Mouse (Mus musculus) limb, embryonic 15.5 days (tissue): Measurements from ENCODE around the gene Cep164. TPM values are rescaled to one million over a fixed set of nuclear protein-coding genes. Genes with fewer than 3 reads are reported as not detected.

Source experiments
- ATAC-seq: fragments of 200-750 bp; cut with Nextera tagmentation; 2 replicates; pipeline ENCODE4 v1.8.0; 2017; ENCODE audit warnings: low read depth, moderate TSS enrichment; ENCODE audit not compliant: insufficient number of reproducible peaks, low FRiP score, low TSS enrichment
- H3K27ac ChIP-seq: fragments of 300-500 bp; sonication (generic); 2 replicates; pipeline ENCODE4 v1.5.1; 2015; ENCODE audit warnings: moderate library complexity, mild to moderate bottlenecking, inconsistent platforms
- H3K27me3 ChIP-seq: fragments of 300-500 bp; sonication (generic); 2 replicates; pipeline ENCODE4 v1.6.1; 2015; ENCODE audit warnings: inconsistent platforms
- H3K36me3 ChIP-seq: fragments of 300-500 bp; sonication (generic); 2 replicates; pipeline ENCODE4 v1.6.1; 2015; ENCODE audit warnings: inconsistent platforms
- H3K4me1 ChIP-seq: fragments of 300-500 bp; sonication (generic); 2 replicates; pipeline ENCODE4 v1.6.1; 2015; ENCODE audit warnings: inconsistent platforms
- H3K4me2 ChIP-seq: fragments of 300-500 bp; sonication (generic); 2 replicates; pipeline ENCODE4 v1.6.1; 2015; ENCODE audit warnings: mild to moderate bottlenecking, inconsistent platforms
- H3K4me3 ChIP-seq: fragments of 300-500 bp; sonication (generic); 2 replicates; pipeline ENCODE4 v1.5.1; 2015; ENCODE audit warnings: mild to moderate bottlenecking, inconsistent platforms
- H3K9ac ChIP-seq: fragments of 300-500 bp; sonication (generic); 2 replicates; pipeline ENCODE4 v1.6.1; 2015; ENCODE audit warnings: inconsistent platforms
- H3K9me3 ChIP-seq: fragments of 300-500 bp; sonication (generic); 2 replicates; pipeline ENCODE4 v1.6.1; 2016; ENCODE audit warnings: inconsistent platforms
- WGBS: fragments of 180-500 bp; shearing (Covaris S2); methylation state at CpG from one replicate; pipeline ENCODE4 v1.1.7; 2015; 5-methylcytosine and 5-hydroxymethylcytosine counted together
- polyA plus RNA-seq: library from polyadenylated mRNA; unstranded; fragments of >200 nt; fragmentation: Nextera tagmentation; extraction: Ambion mirVana; gene quantifications from 2 replicates; pipeline ENCODE4 v1.2.1, GENCODE M21; 2015

The Cep164 gene
- polyA plus RNA-seq, 1 experiment from 2014 or later: 28.8 TPM

DNA sequence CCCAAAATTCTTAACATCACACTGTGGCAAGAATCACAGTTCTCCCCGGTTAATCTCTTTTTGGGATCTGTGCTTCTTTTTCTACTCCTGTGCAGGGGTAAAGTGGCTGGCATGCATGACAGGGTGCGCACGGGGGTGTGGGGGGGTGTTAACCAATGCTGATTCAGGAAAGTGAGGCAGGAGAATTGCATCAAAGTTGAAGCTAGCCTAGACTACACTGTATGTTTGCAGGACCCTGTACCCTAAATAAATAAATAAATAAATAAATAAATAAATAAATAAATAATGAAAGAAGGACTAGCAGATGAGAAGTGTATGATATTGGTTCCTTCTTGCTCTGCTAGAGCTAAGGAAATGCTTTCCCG lies 9.6 kb upstream of the Cep164 start:
- H3K4me2 ChIP-seq: peak overlapping the region; percentile 91
- H3K4me3 ChIP-seq: peak overlapping the region; percentile 81
- 17% methylated on average over 4 of the region's 4 CpGs for WGBS
- no peak overlapping the region for H3K9ac ChIP-seq
- H3K9me3 ChIP-seq: no peaks in the 10 kb centered on the region
- ATAC-seq: no peak; the same call in 1 of the 2 replicates
- H3K27me3 ChIP-seq: no peaks in the 10 kb centered on the region
- peaks cover 28% of the 10 kb centered on the region for H3K4me1 ChIP-seq
- H3K27ac ChIP-seq: peak overlapping the region; percentile 76; the same call in 1 of the 2 replicates
- no peaks in the 10 kb centered on the region for H3K36me3 ChIP-seq

- Histone ChIP-seq H3K4me1 (peaks cover 3% of the 10 kb centered on the region; the same call in 1 of the 2 replicates), H3K9me3 (no peaks in the 10 kb centered on the region), H3K4me2 (no peak overlapping the region), H3K36me3 (no peaks in the 10 kb centered on the region), H3K4me3 (no peak overlapping the region), H3K9ac (no peak overlapping the region), H3K27ac (no peak overlapping the region), H3K27me3 (no peaks in the 10 kb centered on the region)
- WGBS: 80% methylated on average over 2 of the region's 2 CpGs
- no peak for ATAC-seq
Observed at GRCm38 (mm10) chr9:45833461-45833860, 5.0 kb upstream of the Cep164 start.

- H3K27ac ChIP-seq: no peak overlapping the region
- no peak overlapping the region for H3K4me2 ChIP-seq
- H3K4me1 ChIP-seq: peaks cover under 1% of the 10 kb centered on the region; the same call in 1 of the 2 replicates
- no peak overlapping the region for H3K4me3 ChIP-seq
- 83% methylated on average over 2 of the region's 2 CpGs for WGBS
- H3K27me3 ChIP-seq: no peaks in the 10 kb centered on the region
- no peak for ATAC-seq
- H3K9me3 ChIP-seq: no peaks in the 10 kb centered on the region
- H3K36me3 ChIP-seq: no peaks in the 10 kb centered on the region
- no peak overlapping the region for H3K9ac ChIP-seq
Observed at GRCm38 (mm10) chr9:45832898-45833297, 4.4 kb upstream of the Cep164 start.

DNA sequence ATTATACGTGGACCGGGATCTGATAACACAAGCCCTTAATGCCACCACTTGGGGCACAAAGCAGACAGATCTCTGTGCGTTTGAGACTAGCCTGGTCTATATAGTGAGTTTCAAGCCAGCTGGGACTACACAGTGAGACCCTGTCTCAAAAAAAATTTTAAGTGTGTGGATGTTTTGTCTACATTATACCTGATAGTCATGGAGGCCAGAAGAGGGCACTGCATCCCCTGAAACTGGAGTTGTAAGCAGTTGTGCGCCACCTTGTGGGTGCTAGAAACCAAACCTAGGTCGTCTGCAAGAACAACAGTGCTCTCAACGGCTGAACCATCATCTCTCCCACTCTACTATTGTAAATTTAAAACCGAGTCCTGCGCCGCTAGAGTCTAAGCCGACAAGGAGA lies 616 bp upstream of the Cep164 start:
- Histone ChIP-seq H3K9ac (no peak overlapping the region), H3K4me2 (peak overlapping the region; percentile 83), H3K27me3 (no peaks in the 10 kb centered on the region), H3K9me3 (no peaks in the 10 kb centered on the region), H3K36me3 (no peaks in the 10 kb centered on the region), H3K4me3 (peak overlapping the region; percentile 80), H3K27ac (no peak overlapping the region), H3K4me1 (peaks cover 7% of the 10 kb centered on the region)
- ATAC-seq: no peak
- 30% methylated on average over 10 of the region's 10 CpGs for WGBS

- Histone ChIP-seq H3K9ac (peak overlapping the region; percentile 76), H3K27me3 (no peaks in the 10 kb centered on the region), H3K4me2 (peak overlapping the region; percentile 83), H3K4me1 (peaks cover 7% of the 10 kb centered on the region), H3K36me3 (0 out of 2 replicates have a peak, but pooled peaks cover 3% of the 10 kb centered on the region), H3K4me3 (peak overlapping the region; percentile 80), H3K9me3 (no peaks in the 10 kb centered on the region), H3K27ac (peak overlapping the region; percentile 88)
- no peak; the same call in 1 of the 2 replicates for ATAC-seq
- WGBS: 5% methylated on average over 23 of the region's 23 CpGs
Observed at GRCm38 (mm10) chr9:45827663-45828290, 714 bp downstream of the Cep164 start.

DNA sequence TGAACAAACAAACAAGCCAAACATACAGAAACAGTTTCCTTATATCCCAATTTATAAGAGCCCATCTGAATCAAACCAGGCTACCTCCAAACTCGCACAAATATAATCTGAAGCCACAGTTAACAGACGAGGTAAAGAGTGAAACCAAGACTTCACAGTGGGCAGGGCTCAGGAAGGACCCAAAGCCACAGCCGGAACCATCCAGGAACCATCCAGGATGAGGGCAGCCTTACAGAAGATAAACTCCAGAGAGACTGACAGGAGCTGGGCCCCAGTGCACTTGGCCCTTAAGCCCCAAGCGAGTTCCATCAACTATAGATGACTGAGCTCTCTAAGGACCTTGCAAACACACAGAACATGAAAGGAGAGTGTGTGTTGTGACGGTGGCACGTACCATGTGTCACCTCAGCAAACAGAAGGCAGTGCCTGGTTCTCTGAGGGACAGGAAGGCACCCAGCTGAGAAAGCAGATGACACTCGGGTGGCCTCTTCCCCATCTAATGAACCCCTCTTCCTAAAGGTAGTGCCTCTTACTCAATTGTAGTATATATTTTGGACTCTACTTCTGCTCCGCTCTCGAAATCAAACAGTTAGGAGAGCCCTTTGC lies 10.0 kb downstream of the Cep164 start:
- Histone ChIP-seq H3K36me3 (peaks cover 45% of the 10 kb centered on the region), H3K27me3 (no peaks in the 10 kb centered on the region), H3K4me1 (peaks cover 6% of the 10 kb centered on the region; the same call in 1 of the 2 replicates), H3K9me3 (no peaks in the 10 kb centered on the region), H3K4me3 (no peak overlapping the region), H3K27ac (no peak overlapping the region), H3K4me2 (no peak overlapping the region), H3K9ac (no peak overlapping the region)
- WGBS: 86% methylated on average over 9 of the region's 9 CpGs
- ATAC-seq: no peak

DNA sequence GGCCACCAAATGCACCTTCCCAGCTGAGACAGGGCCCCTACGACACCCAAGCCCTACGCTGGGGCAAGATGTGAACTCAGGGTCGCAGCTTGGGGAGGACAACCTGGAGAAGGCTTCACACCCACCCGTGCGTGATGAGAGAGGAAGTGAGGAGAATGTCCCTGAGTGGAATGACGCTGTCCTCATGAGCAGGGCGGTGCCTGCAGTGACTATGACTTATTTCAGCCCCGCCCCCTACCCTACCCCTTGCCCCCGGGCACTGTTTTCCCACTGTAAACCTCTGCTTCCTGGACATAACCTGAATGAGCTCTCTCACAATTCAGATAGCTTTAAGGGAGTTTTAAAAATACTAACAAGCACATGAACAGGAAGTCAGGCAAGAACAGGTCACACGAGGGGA lies 13.0 kb downstream of the Cep164 start:
- H3K9ac ChIP-seq: no peak overlapping the region
- no peak overlapping the region for H3K4me3 ChIP-seq
- H3K36me3 ChIP-seq: peaks cover 36% of the 10 kb centered on the region
- no peaks in the 10 kb centered on the region for H3K27me3 ChIP-seq
- H3K27ac ChIP-seq: no peak overlapping the region; the same call in 1 of the 2 replicates
- ATAC-seq: no peak
- peaks cover 6% of the 10 kb centered on the region; the same call in 1 of the 2 replicates for H3K4me1 ChIP-seq
- 64% methylated on average over 10 of the region's 10 CpGs for whole genome bisulfite sequencing
- H3K9me3 ChIP-seq: no peaks in the 10 kb centered on the region
- no peak overlapping the region for H3K4me2 ChIP-seq

GRCm38 (mm10) chr9:45815113-45815512 lies 13.4 kb downstream of the Cep164 start:
- Histone ChIP-seq H3K4me3 (no peak overlapping the region), H3K36me3 (peaks cover 33% of the 10 kb centered on the region), H3K27ac (no peak overlapping the region; the same call in 1 of the 2 replicates), H3K27me3 (no peaks in the 10 kb centered on the region), H3K9me3 (no peaks in the 10 kb centered on the region), H3K4me1 (peaks cover 6% of the 10 kb centered on the region; the same call in 1 of the 2 replicates), H3K4me2 (no peak overlapping the region), H3K9ac (no peak overlapping the region)
- no peak for ATAC-seq
- WGBS: 66% methylated on average over 9 of the region's 9 CpGs

GRCm38 (mm10) chr9:45811946-45812345 lies 16.5 kb downstream of the Cep164 start:
- peaks cover 6% of the 10 kb centered on the region; the same call in 1 of the 2 replicates for H3K4me1 ChIP-seq
- no peak overlapping the region for H3K4me3 ChIP-seq
- no peaks in the 10 kb centered on the region for H3K27me3 ChIP-seq
- H3K9me3 ChIP-seq: no peaks in the 10 kb centered on the region
- no peak overlapping the region for H3K4me2 ChIP-seq
- peaks cover 36% of the 10 kb centered on the region for H3K36me3 ChIP-seq
- H3K9ac ChIP-seq: no peak overlapping the region
- no peak for ATAC-seq
- 46% methylated on average over 5 of the region's 5 CpGs for WGBS
- H3K27ac ChIP-seq: no peak overlapping the region

GRCm38 (mm10) chr9:45807761-45808160 lies 20.7 kb downstream of the Cep164 start:
- Histone ChIP-seq H3K9me3 (no peaks in the 10 kb centered on the region), H3K27me3 (no peaks in the 10 kb centered on the region), H3K4me3 (no peak overlapping the region), H3K4me2 (no peak overlapping the region), H3K36me3 (peaks cover 41% of the 10 kb centered on the region), H3K9ac (no peak overlapping the region), H3K4me1 (no peaks in the 10 kb centered on the region), H3K27ac (no peak overlapping the region)
- 84% methylated on average over 8 of the region's 8 CpGs for WGBS
- ATAC-seq: no peak

DNA sequence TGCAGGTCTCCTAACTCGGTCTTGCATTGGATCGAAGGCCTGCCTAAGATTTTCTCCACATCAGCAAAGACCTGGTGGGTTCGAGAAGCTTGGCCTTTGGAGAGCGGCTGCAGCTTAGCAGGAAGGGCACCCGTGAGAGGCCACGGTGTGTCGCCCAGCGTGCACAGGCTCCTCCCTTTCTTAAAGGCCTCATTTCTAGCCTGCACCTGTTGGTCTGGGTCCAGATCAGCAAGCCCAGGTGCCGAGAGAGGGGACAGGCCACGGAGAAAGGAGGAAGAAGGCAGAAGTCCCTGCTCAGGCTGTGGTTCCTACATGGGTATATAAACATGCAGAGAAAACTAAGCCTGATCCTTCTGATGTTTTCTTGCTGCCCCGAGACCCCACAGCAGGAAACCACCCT lies 21.2 kb downstream of the Cep164 start:
- H3K4me3 ChIP-seq: no peak overlapping the region
- H3K27ac ChIP-seq: no peak overlapping the region
- H3K27me3 ChIP-seq: no peaks in the 10 kb centered on the region
- no peak for ATAC-seq
- no peak overlapping the region for H3K9ac ChIP-seq
- no peaks in the 10 kb centered on the region for H3K4me1 ChIP-seq
- peaks cover 41% of the 10 kb centered on the region for H3K36me3 ChIP-seq
- no peak overlapping the region for H3K4me2 ChIP-seq
- H3K9me3 ChIP-seq: no peaks in the 10 kb centered on the region
- 80% methylated on average over 11 of the region's 11 CpGs for WGBS

DNA sequence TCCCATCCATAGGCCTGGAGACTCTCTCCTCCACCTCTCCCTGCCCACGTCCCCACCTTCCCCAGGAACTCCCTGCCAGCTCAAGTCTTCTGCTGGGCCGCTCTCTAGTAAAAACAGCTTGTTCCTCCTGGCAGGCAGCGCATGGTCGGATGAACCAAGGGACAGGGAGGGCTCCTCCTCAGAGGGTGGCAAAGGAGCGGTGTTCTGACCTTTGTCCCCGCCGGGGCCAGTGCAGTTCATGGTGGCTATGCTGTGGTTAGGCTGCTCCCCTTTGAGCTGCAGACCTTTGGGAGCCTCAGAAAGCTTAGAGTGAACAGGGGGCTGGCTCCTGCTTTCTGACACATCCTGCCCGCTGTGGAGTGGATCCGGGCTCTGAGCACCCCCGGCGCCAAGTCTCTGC lies 21.6 kb downstream of the Cep164 start:
- no peak for ATAC-seq
- Histone ChIP-seq H3K9me3 (no peaks in the 10 kb centered on the region), H3K36me3 (peaks cover 42% of the 10 kb centered on the region), H3K27me3 (no peaks in the 10 kb centered on the region), H3K4me2 (no peak overlapping the region), H3K4me1 (no peaks in the 10 kb centered on the region), H3K9ac (no peak overlapping the region), H3K27ac (no peak overlapping the region), H3K4me3 (no peak overlapping the region)
- 94% methylated on average over 11 of the region's 11 CpGs for WGBS
